Mouse (Mus musculus) heart, embryonic 13.5 days (tissue): ENCODE measurements at regions not wholly inside any gene's neighbourhood (a gene's known extent, or its start where the extent isn't known, plus 50 kb on each side); places are given as distances from the start of the nearest gene placed in this dataset.

Experiments used
- ATAC-seq: fragments of 200-750 bp; cut with Nextera tagmentation; 2 replicates; pipeline ENCODE4 v1.8.0; 2017; ENCODE audit warnings: moderate TSS enrichment; ENCODE audit not compliant: insufficient number of reproducible peaks, low FRiP score, low TSS enrichment; ENCODE audit errors: extremely low read depth
- H3K27ac ChIP-seq: fragments of 300-500 bp; sonication (generic); replicated peaks from 2 replicates; pipeline ENCODE4 v1.5.1; 2015; ENCODE audit warnings: moderate library complexity, mild to moderate bottlenecking, inconsistent platforms
- H3K27me3 ChIP-seq: fragments of 300-500 bp; sonication (generic); replicated peaks from 2 replicates; pipeline ENCODE4 v1.6.1; 2015; ENCODE audit warnings: mild to moderate bottlenecking, inconsistent platforms
- H3K36me3 ChIP-seq: fragments of 300-500 bp; sonication (generic); 2 replicates; pipeline ENCODE4 v1.6.1; 2015; ENCODE audit warnings: mild to moderate bottlenecking, inconsistent platforms
- H3K4me1 ChIP-seq: fragments of 300-500 bp; sonication (generic); 2 replicates; pipeline ENCODE4 v1.6.1; 2015; ENCODE audit warnings: inconsistent platforms
- H3K4me2 ChIP-seq: fragments of 300-500 bp; sonication (generic); 2 replicates; pipeline ENCODE4 v1.6.1; 2015; ENCODE audit warnings: inconsistent platforms, mild to moderate bottlenecking, moderate library complexity
- H3K4me3 ChIP-seq: fragments of 300-500 bp; sonication (generic); 2 replicates; pipeline ENCODE4 v1.5.1; 2015; ENCODE audit warnings: moderate library complexity, mild to moderate bottlenecking, inconsistent platforms
- H3K9ac ChIP-seq: fragments of 300-500 bp; sonication (generic); 2 replicates; pipeline ENCODE4 v1.6.1; 2015; ENCODE audit warnings: inconsistent platforms, mild to moderate bottlenecking, moderate library complexity
- H3K9me3 ChIP-seq: fragments of 300-500 bp; sonication (generic); 2 replicates; pipeline ENCODE4 v1.6.1; 2016; ENCODE audit warnings: inconsistent platforms
- WGBS: fragments of 180-500 bp; shearing (Covaris S2); methylation state at CpG from one replicate; pipeline ENCODE4 v1.1.7; 2015; ENCODE audit warnings: mixed read lengths; 5-methylcytosine and 5-hydroxymethylcytosine counted together

DNA sequence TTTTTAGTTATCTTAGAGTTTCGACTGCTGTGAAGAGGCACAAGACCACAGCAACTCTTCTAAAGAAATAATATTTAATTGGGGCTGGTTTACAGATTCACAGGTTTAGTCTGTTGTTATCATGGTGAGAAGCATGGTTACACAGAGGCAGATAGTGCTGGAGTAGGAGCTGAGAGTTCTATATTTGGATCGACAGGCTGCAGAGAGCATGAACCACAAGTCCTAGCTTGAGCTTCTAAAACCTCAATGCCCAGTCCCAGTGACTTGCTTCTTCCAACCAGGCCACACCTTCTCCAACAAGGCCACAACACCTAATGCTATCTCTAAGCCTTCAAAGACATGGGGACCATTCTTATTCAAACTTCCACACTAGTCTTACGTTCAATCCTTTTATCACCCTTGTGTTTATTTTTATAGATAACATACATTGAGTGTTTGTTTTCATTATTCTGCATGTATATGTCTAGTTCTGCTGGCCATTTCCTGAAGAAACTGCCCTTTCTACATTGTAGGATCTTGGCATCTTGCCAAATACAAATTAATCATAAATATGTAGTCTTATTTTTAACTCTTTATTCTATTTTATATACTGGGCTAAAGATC, 452.8 kb upstream of the Dmac1 start:
- WGBS: 25% methylated on average over 3 of the region's 3 CpGs
- Histone ChIP-seq H3K9me3 (no peaks in the 10 kb centered on the region), H3K4me3 (no peak overlapping the region), H3K4me1 (peaks cover 10% of the 10 kb centered on the region), H3K36me3 (no peaks in the 10 kb centered on the region), H3K9ac (no peak overlapping the region), H3K4me2 (no peak overlapping the region), H3K27ac (peak overlapping the region; percentile 67), H3K27me3 (no peaks in the 10 kb centered on the region)
- ATAC-seq: no peak

GRCm38 (mm10) chr4:75714652-75715051, 436.5 kb upstream of the Dmac1 start:
- ATAC-seq: no peak
- Histone ChIP-seq H3K9ac (no peak overlapping the region), H3K4me3 (no peak overlapping the region), H3K27me3 (no peaks in the 10 kb centered on the region), H3K4me1 (no peaks in the 10 kb centered on the region), H3K9me3 (no peaks in the 10 kb centered on the region), H3K36me3 (no peaks in the 10 kb centered on the region), H3K27ac (no peak overlapping the region), H3K4me2 (no peak overlapping the region)
- 72% methylated on average over 3 of the region's 3 CpGs for WGBS

DNA sequence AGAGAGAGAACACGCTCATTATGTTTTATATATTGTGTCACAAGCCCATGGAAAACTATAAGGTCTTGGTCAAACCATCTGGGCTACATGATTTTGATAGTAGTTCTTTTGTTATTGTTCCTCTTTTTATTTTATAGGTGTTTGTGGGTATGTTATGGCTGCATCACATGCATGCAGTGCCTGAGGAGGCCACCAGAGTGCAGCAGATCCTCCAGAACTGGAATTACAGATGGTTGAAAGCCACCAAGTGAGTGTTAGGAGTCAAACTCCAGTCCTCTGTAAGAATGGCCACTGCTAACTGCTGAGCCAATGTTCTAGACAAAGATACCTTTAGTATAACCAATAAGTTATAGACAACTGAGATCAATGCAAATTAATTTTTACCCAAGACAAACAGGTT, 435.9 kb upstream of the Dmac1 start:
- WGBS: 87% methylated on average over 1 of the region's 1 CpGs
- H3K9me3 ChIP-seq: no peaks in the 10 kb centered on the region
- ATAC-seq: no peak

DNA sequence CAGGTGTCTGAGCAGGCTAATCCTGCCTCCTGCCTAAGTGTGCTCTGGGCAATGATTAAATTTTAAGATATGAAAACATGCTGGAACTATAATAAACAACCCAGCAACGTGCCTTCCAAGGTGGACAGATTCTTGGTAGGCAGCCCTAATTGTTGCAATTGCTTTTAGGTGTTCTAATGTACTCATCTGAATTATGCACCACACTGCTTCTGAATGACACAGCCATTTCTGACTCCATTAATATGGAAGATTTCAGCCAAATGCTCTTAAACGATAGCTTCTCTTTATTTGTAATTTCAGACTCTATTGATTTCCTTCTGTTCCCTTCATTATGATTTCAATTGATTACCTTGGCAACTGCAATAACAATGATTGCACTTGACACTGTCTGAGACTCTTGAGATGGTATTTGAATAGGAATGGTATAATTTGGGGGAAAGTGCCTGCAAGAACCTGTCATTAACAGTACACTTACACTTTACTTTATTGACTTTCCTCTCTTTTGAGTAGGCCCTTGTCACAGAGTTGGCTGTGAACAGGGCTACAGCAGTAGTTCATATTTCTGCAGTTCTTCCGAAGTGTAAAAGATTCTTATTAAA, 422.8 kb upstream of the Dmac1 start:
- no peaks in the 10 kb centered on the region for H3K36me3 ChIP-seq
- H3K4me1 ChIP-seq: no peaks in the 10 kb centered on the region
- no peaks in the 10 kb centered on the region for H3K27me3 ChIP-seq
- no peak overlapping the region for H3K4me3 ChIP-seq
- H3K4me2 ChIP-seq: no peak overlapping the region
- 63% methylated on average over 3 of the region's 3 CpGs for WGBS
- no peak for ATAC-seq
- H3K27ac ChIP-seq: no peak overlapping the region
- no peak overlapping the region for H3K9ac ChIP-seq
- no peaks in the 10 kb centered on the region for H3K9me3 ChIP-seq

More for the DNA sequence above, 435.9 kb upstream of the Dmac1 start:
- Histone ChIP-seq H3K4me1 (no peaks in the 10 kb centered on the region), H3K9ac (no peak overlapping the region), H3K27ac (no peak overlapping the region), H3K4me2 (no peak overlapping the region), H3K36me3 (no peaks in the 10 kb centered on the region), H3K4me3 (no peak overlapping the region), H3K27me3 (no peaks in the 10 kb centered on the region)

DNA sequence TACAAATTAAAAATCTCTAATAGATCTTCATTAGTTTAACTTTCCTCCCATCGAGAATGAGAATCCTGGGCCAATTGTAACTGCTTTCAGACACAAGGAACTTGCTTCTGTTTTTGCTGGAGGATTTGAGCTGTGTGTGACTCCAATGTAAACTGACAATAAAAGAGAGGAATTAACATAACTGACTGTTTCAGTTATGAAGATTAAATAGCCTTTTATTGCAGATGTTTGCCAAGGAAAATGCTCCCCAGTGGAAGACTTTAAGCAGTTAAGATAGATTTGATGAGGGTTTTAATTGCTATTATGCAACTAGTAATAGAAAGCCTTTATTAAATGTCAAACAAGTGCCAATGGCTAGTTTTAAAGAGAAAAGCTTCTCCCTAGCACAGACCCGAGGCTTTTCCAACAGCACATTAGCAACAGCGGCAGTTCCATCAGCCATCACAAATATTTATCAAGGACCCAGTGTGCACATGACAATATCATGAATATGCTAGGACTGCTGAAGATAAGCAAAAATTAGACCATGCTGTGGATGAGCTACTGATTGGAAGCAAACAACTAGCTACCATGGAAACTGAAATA, 398.6 kb upstream of the Dmac1 start:
- no peak overlapping the region for H3K9ac ChIP-seq
- H3K4me3 ChIP-seq: no peak overlapping the region
- no peaks in the 10 kb centered on the region for H3K4me1 ChIP-seq
- H3K4me2 ChIP-seq: no peak overlapping the region
- no peaks in the 10 kb centered on the region for H3K36me3 ChIP-seq
- H3K27me3 ChIP-seq: no peaks in the 10 kb centered on the region
- no peak for ATAC-seq
- WGBS: 54% methylated on average over 3 of the region's 3 CpGs
- no peaks in the 10 kb centered on the region for H3K9me3 ChIP-seq
- H3K27ac ChIP-seq: no peak overlapping the region

GRCm38 (mm10) chr4:75641046-75641445, 362.9 kb upstream of the Dmac1 start:
- no peaks in the 10 kb centered on the region for H3K27me3 ChIP-seq
- no peak overlapping the region for H3K9ac ChIP-seq
- H3K36me3 ChIP-seq: no peaks in the 10 kb centered on the region
- ATAC-seq: no peak
- no peak overlapping the region for H3K4me3 ChIP-seq
- no peak overlapping the region for H3K27ac ChIP-seq
- H3K4me1 ChIP-seq: no peaks in the 10 kb centered on the region
- no peak overlapping the region for H3K4me2 ChIP-seq
- no peaks in the 10 kb centered on the region; the same call in 1 of the 2 replicates for H3K9me3 ChIP-seq

DNA sequence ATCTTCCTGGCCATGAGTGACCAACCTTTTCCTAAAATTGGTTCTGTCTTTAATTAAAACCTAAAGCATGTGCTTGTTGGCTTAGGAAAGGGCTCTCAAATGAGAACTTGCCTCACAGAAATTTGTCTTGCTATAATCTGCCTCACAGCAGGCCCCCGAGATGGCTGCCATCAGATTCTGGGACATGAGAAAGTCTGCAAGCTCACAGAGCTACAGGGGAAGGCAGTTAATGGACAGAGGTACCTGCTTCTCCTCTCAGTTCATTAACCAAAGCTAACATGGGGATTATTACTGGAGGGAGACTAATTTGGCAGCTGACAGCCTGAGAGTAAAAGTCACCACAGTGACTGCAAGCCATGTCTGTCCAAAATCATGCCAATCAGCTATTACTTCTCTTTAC, 358.5 kb upstream of the Dmac1 start:
- H3K4me3 ChIP-seq: no peak overlapping the region
- H3K9ac ChIP-seq: no peak overlapping the region
- H3K27me3 ChIP-seq: no peaks in the 10 kb centered on the region
- H3K36me3 ChIP-seq: no peaks in the 10 kb centered on the region
- H3K4me2 ChIP-seq: no peak overlapping the region
- H3K4me1 ChIP-seq: no peaks in the 10 kb centered on the region
- no peaks in the 10 kb centered on the region; the same call in 1 of the 2 replicates for H3K9me3 ChIP-seq
- no peak for ATAC-seq
- no peak overlapping the region for H3K27ac ChIP-seq
- WGBS: 58% methylated on average over 1 of the region's 1 CpGs

- WGBS: 58% methylated on average over 3 of the region's 3 CpGs
- H3K4me1 ChIP-seq: no peaks in the 10 kb centered on the region
- no peak overlapping the region for H3K4me2 ChIP-seq
- no peak overlapping the region for H3K9ac ChIP-seq
- no peaks in the 10 kb centered on the region for H3K27me3 ChIP-seq
- H3K36me3 ChIP-seq: no peaks in the 10 kb centered on the region
- no peak for ATAC-seq
- H3K27ac ChIP-seq: no peak overlapping the region
- no peak overlapping the region for H3K4me3 ChIP-seq
- no peaks in the 10 kb centered on the region for H3K9me3 ChIP-seq
Observed at GRCm38 (mm10) chr4:75589901-75590300, 311.8 kb upstream of the Dmac1 start.

GRCm38 (mm10) chr4:75588095-75588875, 310.2 kb upstream of the Dmac1 start:
- no peak overlapping the region for H3K4me2 ChIP-seq
- H3K36me3 ChIP-seq: no peaks in the 10 kb centered on the region
- H3K4me1 ChIP-seq: peaks cover 4% of the 10 kb centered on the region; the same call in 1 of the 2 replicates
- H3K27ac ChIP-seq: no peak overlapping the region
- no peaks in the 10 kb centered on the region for H3K27me3 ChIP-seq
- H3K9ac ChIP-seq: no peak overlapping the region
- H3K9me3 ChIP-seq: no peaks in the 10 kb centered on the region
- no peak overlapping the region for H3K4me3 ChIP-seq
- 70% methylated on average over 6 of the region's 6 CpGs for WGBS
- no peak for ATAC-seq

GRCm38 (mm10) chr4:75579865-75580264, 301.8 kb upstream of the Dmac1 start:
- no peak overlapping the region for H3K4me2 ChIP-seq
- H3K36me3 ChIP-seq: no peaks in the 10 kb centered on the region
- 60% methylated on average over 1 of the region's 1 CpGs for WGBS
- ATAC-seq: no peak
- no peak overlapping the region for H3K9ac ChIP-seq
- no peaks in the 10 kb centered on the region for H3K27me3 ChIP-seq
- H3K27ac ChIP-seq: no peak overlapping the region
- no peaks in the 10 kb centered on the region for H3K9me3 ChIP-seq
- peaks cover 4% of the 10 kb centered on the region; the same call in 1 of the 2 replicates for H3K4me1 ChIP-seq
- H3K4me3 ChIP-seq: no peak overlapping the region

DNA sequence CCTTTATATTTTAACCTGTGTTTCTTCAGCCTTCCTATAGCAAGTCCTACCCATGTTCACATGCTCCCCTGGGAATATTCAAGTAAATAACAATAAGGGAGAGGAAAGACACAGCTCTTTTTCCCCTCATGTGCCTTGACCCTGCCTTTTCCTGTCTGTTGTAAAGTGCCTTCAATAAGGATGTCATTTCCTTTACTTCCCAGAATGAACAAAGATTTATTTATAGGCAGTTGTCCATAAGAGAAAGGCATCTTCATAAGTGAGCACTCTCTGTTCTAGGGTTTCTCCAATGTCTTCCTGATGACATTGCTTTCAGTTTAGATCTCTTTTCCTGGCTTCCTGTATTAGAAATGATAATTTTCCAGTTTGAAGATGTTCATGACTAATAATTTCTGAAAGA, 294.5 kb upstream of the Dmac1 start:
- no peaks in the 10 kb centered on the region for H3K27me3 ChIP-seq
- H3K9ac ChIP-seq: no peak overlapping the region
- no peaks in the 10 kb centered on the region for H3K4me1 ChIP-seq
- no peak overlapping the region for H3K4me2 ChIP-seq
- no peaks in the 10 kb centered on the region for H3K9me3 ChIP-seq
- ATAC-seq: no peak
- H3K36me3 ChIP-seq: no peaks in the 10 kb centered on the region
- H3K4me3 ChIP-seq: no peak overlapping the region
- no peak overlapping the region for H3K27ac ChIP-seq
